In genomic region chr1:78682291-78682690, GRCm38 (mm10) we compare ENCODE assay signal across 27 mouse cellular contexts. TPM values are rescaled to one million over a fixed set of nuclear protein-coding genes. Genes with fewer than 3 reads are reported as not detected.
A peak's percentile ranks its signal among the peaks of the same experiment; 100 is the strongest.
DNase-seq lines count a peak whose midpoint lies in the region; ATAC-seq and TF ChIP-seq lines count a peak whose summit lies in the region.
"Had no signal": no experiment of that assay in that cellular context is flagged by ENCODE, and none has a peak within 500 bp of the region (broad histone marks: within the 10 kb centered on the region; RNA-seq: fewer than 3 reads in every experiment).

No protein-coding gene starts in this region.

- H3K36me3 ChIP-seq in myocyte (ENCODE audit: control insufficient read depth, insufficient read depth), result peaks cover 34% of the 10 kb centered on the region
- 0 out of 2 replicates have a peak, but pooled peaks cover 3% of the 10 kb centered on the region for H3K36me3 ChIP-seq in hindbrain, postnatal 0 days (ENCODE audit: insufficient read depth, low read length)
- H3K36me3 ChIP-seq: embryonic facial prominence, embryonic 15.5 days; intestine, embryonic 15.5 days had no signal

- H3K4me2 ChIP-seq in myocyte (ENCODE audit: low read depth), result no peak overlapping the region
- no peak overlapping the region for H3K4me2 ChIP-seq in hindbrain, postnatal 0 days (ENCODE audit: low read depth, low read length)
- H3K4me2 ChIP-seq: embryonic facial prominence, embryonic 12.5 days; embryonic facial prominence, embryonic 15.5 days; heart, embryonic 12.5 days; heart, embryonic 15.5 days; hindbrain, embryonic 14.5 days; intestine, embryonic 15.5 days had no signal

- peak; percentile 12 for DNase-seq in CD4-positive, CD25-positive, alpha-beta regulatory T cell, adult 2 months (ENCODE audit: low read depth, low spot score)
- peak; percentile 8 for DNase-seq in NIH3T3 (ENCODE audit: low read depth)
- DNase-seq in spleen, adult 12 weeks (ENCODE audit: low spot score), result no peak
- DNase-seq in hindbrain, postnatal 0 days (ENCODE audit: low spot score), result no peak
- DNase-seq: adrenal gland, postnatal 10 days; adrenal gland, postnatal 36 days; cerebellum, adult 11 months; cerebellum, adult 2 months; cerebellum, adult 9-11 months; cerebellum, postnatal 25 days; forebrain, postnatal 0 days; gastrocnemius, postnatal 25 days; heart, adult 18-20 months; heart, postnatal 10 days; heart, postnatal 36 days; kidney, adult 18-20 months had no signal

- H3K4me3 ChIP-seq in myocyte, result no peak overlapping the region
- H3K4me3 ChIP-seq in hindbrain, postnatal 0 days (ENCODE audit: low read length), result no peak overlapping the region
- H3K4me3 ChIP-seq: embryonic facial prominence, embryonic 12.5 days; embryonic facial prominence, embryonic 15.5 days; heart, embryonic 12.5 days; heart, embryonic 15.5 days; hindbrain, embryonic 10.5 days; intestine, embryonic 15.5 days had no signal

- H3K79me2 ChIP-seq in myocyte (ENCODE audit: control insufficient read depth, insufficient read depth), result peaks cover 92% of the 10 kb centered on the region

- TF ChIP-seq CTCF in hindbrain, postnatal 0 days (IDR thresholded peaks at IDR 0.05; ENCODE audit: low read depth), result no peak

- 92% methylated on average over 3 of the region's 3 CpGs for WGBS in hindbrain, postnatal 0 days

- H3ac ChIP-seq in myocyte (ENCODE audit: control insufficient read depth, insufficient read length), result no peak overlapping the region

- no peak overlapping the region for H3K9ac ChIP-seq in hindbrain, postnatal 0 days (replicated peaks; ENCODE audit: low read length)
- H3K9ac ChIP-seq: embryonic facial prominence, embryonic 12.5 days; embryonic facial prominence, embryonic 15.5 days; forebrain, postnatal 0 days; heart, embryonic 12.5 days; heart, embryonic 15.5 days; hindbrain, embryonic 14.5 days; intestine, embryonic 15.5 days had no signal

- no peak overlapping the region for H3K27ac ChIP-seq in hindbrain, postnatal 0 days
- H3K27ac ChIP-seq: embryonic facial prominence, embryonic 12.5 days; embryonic facial prominence, embryonic 15.5 days; heart, embryonic 15.5 days; hindbrain, embryonic 10.5 days; hindbrain, embryonic 14.5 days; intestine, embryonic 15.5 days had no signal

- no peaks in the 10 kb centered on the region for H3K27me3 ChIP-seq in myocyte (ENCODE audit: control insufficient read depth, insufficient read depth, insufficient read length)
- no peaks in the 10 kb centered on the region for H3K27me3 ChIP-seq in hindbrain, postnatal 0 days (ENCODE audit: insufficient read depth, low read length)
- H3K27me3 ChIP-seq: embryonic facial prominence, embryonic 12.5 days; embryonic facial prominence, embryonic 15.5 days; heart, embryonic 12.5 days; heart, embryonic 15.5 days; intestine, embryonic 15.5 days had no signal

- no peaks in the 10 kb centered on the region for H3K9me3 ChIP-seq in hindbrain, postnatal 0 days (ENCODE audit: low read length)
- H3K9me3 ChIP-seq: embryonic facial prominence, embryonic 12.5 days; embryonic facial prominence, embryonic 15.5 days; G1E; heart, embryonic 12.5 days; heart, embryonic 15.5 days; hindbrain, embryonic 10.5 days; intestine, embryonic 15.5 days had no signal

- no peaks in the 10 kb centered on the region; the same call in 1 of the 2 replicates for H3K4me1 ChIP-seq in hindbrain, postnatal 0 days (ENCODE audit: insufficient read depth, low read length)
- H3K4me1 ChIP-seq: embryonic facial prominence, embryonic 12.5 days; embryonic facial prominence, embryonic 15.5 days; hindbrain, embryonic 10.5 days; intestine, embryonic 15.5 days had no signal

- no peak for ATAC-seq in cerebellum, adult (ENCODE audit: insufficient number of reproducible peaks, low FRiP score, low TSS enrichment)
- no peak for ATAC-seq in hindbrain, postnatal 0 days
- ATAC-seq: forebrain, embryonic 14.5 days; forebrain, postnatal 0 days; intestine, embryonic 15.5 days had no signal

- TF ChIP-seq POLR2A in myocyte (IDR thresholded peaks at IDR 0.05; ENCODE audit: insufficient read length, low read depth), result no peak

TF ChIP-seq in myocyte, 11 proteins besides CTCF, POLR2A, EP300 and RAD21:
- TF ChIP-seq MYOD1 (IDR thresholded peaks at IDR 0.05; ENCODE audit: control insufficient read depth in 1 of 3, insufficient read length in 2 of 3, low read depth in 2 of 3), result no peak
- TF ChIP-seq USF1 (IDR thresholded peaks at IDR 0.05; ENCODE audit: low read depth), result peak; percentile 35

RNA-seq across cellular contexts. Expression of gene Utp14b, which starts 24.5 kb away (rescaled TPM):
- polyA plus RNA-seq in myocyte (2012; fragmentation: generic; extraction: Trizol), result 3.0 TPM
- total RNA-seq in hindbrain, postnatal 0 days (2014; rRNA removed), result 6.2 and 6.5 TPM in 2 replicates
- polyA plus RNA-seq in hindbrain, postnatal 0 days (2015; fragmentation: Nextera tagmentation; extraction: Ambion mirVana), result 3.0 and 3.2 TPM in 2 replicates

RNA-seq across cellular contexts. Expression of gene Acsl3, which starts 24.7 kb away (rescaled TPM):
- 106 TPM for polyA plus RNA-seq in myocyte (2012; fragmentation: generic; extraction: Trizol)
- 70.6 and 86.3 TPM in 2 replicates for total RNA-seq in hindbrain, postnatal 0 days (2014; rRNA removed)
- polyA plus RNA-seq in hindbrain, postnatal 0 days (2015; fragmentation: Nextera tagmentation; extraction: Ambion mirVana), result 79.2 and 88.9 TPM in 2 replicates

Comparison
In these comparisons a context has a peak if more than half of its experiments do, and no peak if none do; other contexts are left out.
1. DNase-seq: peak in CD4-positive, CD25-positive, alpha-beta regulatory T cell, adult 2 months (single experiment) and NIH3T3 (single experiment); none in spleen, adult 12 weeks (single experiment) and hindbrain, postnatal 0 days (single experiment).